Mouse (Mus musculus): ENCODE results near the gene Homer2. TPM values are rescaled to one million over a fixed set of nuclear protein-coding genes. Genes with fewer than 3 reads are reported as not detected.

Gene Homer2
- polyA plus RNA-seq, 1 experiment = 1.1 TPM

DNA sequence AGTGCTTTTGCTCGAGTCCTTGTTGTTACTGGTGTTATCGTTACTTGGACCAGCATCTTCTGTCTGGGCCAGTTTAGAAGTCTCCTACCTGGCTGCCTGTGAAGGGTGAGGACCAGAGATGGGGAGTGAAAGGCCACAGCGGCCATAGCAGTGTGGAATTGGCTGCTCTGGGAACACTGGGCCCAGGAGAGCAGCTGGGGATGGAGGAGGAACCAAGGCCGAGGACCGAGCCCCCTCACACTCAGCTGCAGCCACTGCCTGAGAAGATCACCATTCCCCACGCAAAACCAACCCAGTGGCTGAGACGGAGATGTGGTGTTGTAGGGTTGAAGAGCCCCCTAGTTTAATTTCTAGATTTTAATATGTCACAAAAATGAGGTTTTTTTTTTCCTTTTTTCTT is 142.6 kb downstream of the Homer2 start:
- Histone ChIP-seq H3K4me3 (ENCODE audit: insufficient read depth, low read depth, low read length) (no peak overlapping the region), H3K4me1 (ENCODE audit: control insufficient read depth, insufficient read depth, low read length) (no peaks in the 10 kb centered on the region), H3K27me3 (replicated peaks; ENCODE audit: control insufficient read depth, insufficient read depth, low read length) (no peaks in the 10 kb centered on the region), H3K36me3 (ENCODE audit: control insufficient read depth, insufficient read depth, low read length) (no peaks in the 10 kb centered on the region), H3K27ac (ENCODE audit: insufficient read depth, low read depth, low read length) (no peak overlapping the region)
- TF ChIP-seq POLR2A (IDR thresholded peaks at IDR 0.05; ENCODE audit: low read depth, low read length) = no peak
- no peak for TF ChIP-seq CTCF (conservative IDR thresholded peaks at IDR 0.05; ENCODE audit: insufficient read depth, insufficient read length, low read depth, low read length)
- no peak for DNase-seq
- WGBS = 79% methylated on average over 7 of the region's 7 CpGs

DNA sequence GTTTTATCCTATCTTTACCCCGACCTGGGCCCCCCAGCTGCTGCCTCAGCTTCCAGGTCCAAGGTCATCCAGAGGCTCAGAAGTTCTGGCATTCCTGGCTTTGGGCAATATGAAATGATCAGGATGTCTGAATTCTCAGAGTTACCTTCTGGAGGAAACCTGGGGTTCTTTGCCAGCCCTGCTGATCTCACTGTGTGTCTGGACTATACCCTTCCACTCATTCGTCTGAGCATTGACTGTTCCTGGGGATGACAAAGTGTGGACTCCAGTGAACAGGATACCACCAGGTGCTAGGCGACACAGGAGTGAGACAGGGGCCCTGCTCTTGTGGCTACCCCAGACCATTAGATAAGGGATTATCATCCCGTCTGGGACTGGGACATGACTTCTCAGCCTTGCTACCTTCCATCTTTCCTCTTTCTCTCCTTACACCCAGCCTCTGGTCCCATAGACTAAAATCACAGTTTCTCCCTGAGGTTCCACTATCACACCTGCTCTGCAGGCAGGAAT is 143.8 kb downstream of the Homer2 start:
- Histone ChIP-seq H3K4me1 (ENCODE audit: control insufficient read depth, insufficient read depth, low read length) (no peaks in the 10 kb centered on the region), H3K36me3 (ENCODE audit: control insufficient read depth, insufficient read depth, low read length) (no peaks in the 10 kb centered on the region), H3K27ac (ENCODE audit: insufficient read depth, low read depth, low read length) (no peak overlapping the region), H3K4me3 (ENCODE audit: insufficient read depth, low read depth, low read length) (no peak overlapping the region), H3K27me3 (replicated peaks; ENCODE audit: control insufficient read depth, insufficient read depth, low read length) (no peaks in the 10 kb centered on the region)
- TF ChIP-seq POLR2A (IDR thresholded peaks at IDR 0.05; ENCODE audit: low read depth, low read length) = no peak
- TF ChIP-seq CTCF (conservative IDR thresholded peaks at IDR 0.05; ENCODE audit: insufficient read depth, insufficient read length, low read depth, low read length) = no peak
- no peak for DNase-seq
- 86% methylated on average over 4 of the region's 4 CpGs for WGBS

DNA sequence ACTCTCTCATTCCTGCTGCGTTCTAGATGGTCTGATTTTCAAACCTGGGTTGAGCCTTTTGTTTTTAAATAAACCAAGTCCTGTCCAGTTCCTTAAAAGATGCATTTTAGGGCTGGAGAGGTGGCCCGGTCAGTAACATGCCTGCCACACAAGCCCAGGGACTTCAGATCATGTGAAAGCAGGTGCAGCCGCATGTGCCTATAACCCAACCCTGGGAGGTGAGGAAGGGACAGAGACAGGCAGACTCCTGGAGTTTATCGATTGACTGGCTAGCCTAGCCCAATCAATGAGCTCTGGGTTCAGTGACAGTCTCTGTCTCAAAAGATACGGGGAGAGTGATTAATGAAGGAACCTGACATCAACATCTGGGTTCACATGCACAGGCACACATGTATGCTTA is 146.1 kb downstream of the Homer2 start:
- Histone ChIP-seq H3K4me3 (ENCODE audit: insufficient read depth, low read depth, low read length) (no peak overlapping the region), H3K27ac (ENCODE audit: insufficient read depth, low read depth, low read length) (no peak overlapping the region), H3K4me1 (ENCODE audit: control insufficient read depth, insufficient read depth, low read length) (no peaks in the 10 kb centered on the region), H3K36me3 (ENCODE audit: control insufficient read depth, insufficient read depth, low read length) (no peaks in the 10 kb centered on the region), H3K27me3 (replicated peaks; ENCODE audit: control insufficient read depth, insufficient read depth, low read length) (no peaks in the 10 kb centered on the region)
- TF ChIP-seq CTCF (conservative IDR thresholded peaks at IDR 0.05; ENCODE audit: insufficient read depth, insufficient read length, low read depth, low read length) = no peak
- no peak for TF ChIP-seq POLR2A (IDR thresholded peaks at IDR 0.05; ENCODE audit: low read depth, low read length)
- 80% methylated on average over 5 of the region's 5 CpGs for WGBS
- DNase-seq = no peak

DNA sequence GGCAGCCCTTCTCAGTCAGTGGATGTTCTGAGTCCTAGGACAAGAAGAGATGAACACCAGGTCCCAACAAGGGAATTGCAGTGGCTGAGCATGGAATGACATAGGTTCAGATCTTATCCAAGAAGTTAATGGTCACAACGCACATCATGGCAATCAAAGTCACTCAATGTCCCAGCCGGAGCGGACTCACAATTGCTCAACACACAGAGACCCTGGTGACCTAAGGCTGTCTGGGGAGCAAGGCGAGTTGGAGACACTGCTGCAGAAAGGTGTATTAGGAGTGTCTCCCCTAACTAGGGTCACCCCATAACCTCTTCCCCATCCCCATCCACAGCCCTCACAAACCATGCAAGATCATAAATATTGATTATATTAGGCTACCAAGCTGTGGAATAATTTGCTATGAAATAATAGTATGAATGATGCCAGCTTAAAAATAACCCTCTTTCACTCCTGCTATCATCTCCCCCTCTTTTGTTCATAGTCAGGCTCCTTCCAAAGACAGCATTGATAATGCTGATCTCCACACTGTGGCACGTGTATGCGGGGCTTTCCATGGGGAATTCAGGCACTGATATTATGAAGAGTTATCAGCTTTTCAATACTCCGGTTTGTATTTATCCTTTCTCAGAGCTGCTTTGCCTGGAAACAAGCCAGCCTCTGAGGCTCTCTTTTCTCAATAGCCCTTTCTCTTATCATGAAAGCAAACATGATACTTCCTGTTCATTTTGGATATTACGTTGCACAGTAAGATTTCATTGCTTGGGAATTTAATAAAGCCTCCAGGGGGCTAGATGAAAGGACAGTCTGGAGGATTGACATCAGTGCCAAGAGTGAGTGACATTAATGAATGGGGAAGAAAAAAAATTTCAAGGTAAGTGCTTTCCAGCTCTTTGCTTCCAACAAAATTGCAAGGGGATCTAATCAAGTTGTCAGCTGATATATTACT is 147.0 kb downstream of the Homer2 start:
- no peaks in the 10 kb centered on the region for H3K4me1 ChIP-seq (ENCODE audit: control insufficient read depth, insufficient read depth, low read length)
- no peak overlapping the region for H3K4me3 ChIP-seq (ENCODE audit: insufficient read depth, low read depth, low read length)
- H3K27me3 ChIP-seq (replicated peaks; ENCODE audit: control insufficient read depth, insufficient read depth, low read length) = no peaks in the 10 kb centered on the region
- H3K36me3 ChIP-seq (ENCODE audit: control insufficient read depth, insufficient read depth, low read length) = no peaks in the 10 kb centered on the region
- no peak for DNase-seq
- no peak overlapping the region for H3K27ac ChIP-seq (ENCODE audit: insufficient read depth, low read depth, low read length)
- TF ChIP-seq CTCF (conservative IDR thresholded peaks at IDR 0.05; ENCODE audit: insufficient read depth, insufficient read length, low read depth, low read length) (no peak), POLR2A (IDR thresholded peaks at IDR 0.05; ENCODE audit: low read depth, low read length) (no peak)
- WGBS = 71% methylated on average over 8 of the region's 8 CpGs

DNA sequence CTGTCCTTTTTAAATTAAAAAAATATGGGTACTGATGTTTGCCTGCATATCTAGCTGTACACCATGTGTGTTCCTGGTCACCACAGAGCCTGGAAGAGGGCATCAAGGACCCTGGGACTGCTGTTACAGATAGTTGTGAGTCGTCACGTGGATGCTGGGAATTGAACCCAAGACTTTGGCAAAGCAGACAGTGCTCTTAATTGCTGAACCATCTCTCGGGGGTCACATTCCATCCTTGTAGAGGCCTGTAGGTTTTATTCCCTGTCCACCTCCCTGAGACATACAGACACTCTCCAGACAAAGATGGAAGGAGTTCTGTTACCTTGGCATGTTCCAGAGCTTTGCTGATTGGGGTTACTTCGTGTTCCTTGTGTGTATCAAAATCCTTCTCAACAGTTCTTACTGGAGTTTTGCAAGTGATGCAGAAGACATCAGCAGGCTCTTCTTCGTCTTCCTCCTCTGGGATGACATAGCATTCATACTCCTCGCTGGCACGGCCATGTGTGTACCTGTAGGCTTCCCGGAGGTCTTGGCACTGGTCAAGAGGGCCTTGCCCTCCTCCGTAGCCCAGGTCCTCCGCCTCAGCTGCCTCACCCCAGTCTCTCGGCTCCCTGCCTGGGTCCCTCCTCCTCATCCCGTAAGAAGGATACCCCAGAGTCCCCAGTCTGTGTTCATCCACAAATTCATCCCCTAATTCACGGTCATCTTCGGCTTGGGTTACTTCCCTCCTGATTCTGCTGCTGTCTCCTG is 147.9 kb downstream of the Homer2 start:
- Histone ChIP-seq H3K4me1 (ENCODE audit: control insufficient read depth, insufficient read depth, low read length) (no peaks in the 10 kb centered on the region), H3K4me3 (ENCODE audit: insufficient read depth, low read depth, low read length) (no peak overlapping the region), H3K27me3 (replicated peaks; ENCODE audit: control insufficient read depth, insufficient read depth, low read length) (no peaks in the 10 kb centered on the region), H3K27ac (ENCODE audit: insufficient read depth, low read depth, low read length) (no peak overlapping the region), H3K36me3 (ENCODE audit: control insufficient read depth, insufficient read depth, low read length) (no peaks in the 10 kb centered on the region)
- no peak for TF ChIP-seq CTCF (conservative IDR thresholded peaks at IDR 0.05; ENCODE audit: insufficient read depth, insufficient read length, low read depth, low read length)
- TF ChIP-seq POLR2A (IDR thresholded peaks at IDR 0.05; ENCODE audit: low read depth, low read length) = no peak
- 82% methylated on average over 14 of the region's 14 CpGs for WGBS
- DNase-seq = no peak

DNA sequence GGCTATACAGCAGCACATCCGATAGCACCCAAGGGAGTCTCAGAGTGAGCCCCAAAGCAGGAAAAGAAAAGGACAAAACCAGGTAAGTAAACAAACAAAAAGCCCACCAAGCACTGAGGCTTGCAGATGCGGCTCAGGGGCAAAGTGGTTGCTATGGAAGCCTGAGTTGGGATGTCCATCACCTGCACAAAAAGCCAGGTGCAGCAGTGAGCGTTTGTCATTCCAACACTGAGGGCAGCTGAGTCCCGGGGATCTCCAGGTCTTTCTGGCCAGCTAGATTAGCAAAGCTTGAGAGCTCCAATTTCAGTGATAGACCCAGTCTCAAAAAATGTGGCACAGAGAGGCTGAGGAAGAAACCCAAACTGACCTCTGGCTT is 149.4 kb downstream of the Homer2 start:
- Histone ChIP-seq H3K27ac (ENCODE audit: insufficient read depth, low read depth, low read length) (no peak overlapping the region), H3K4me1 (ENCODE audit: control insufficient read depth, insufficient read depth, low read length) (no peaks in the 10 kb centered on the region), H3K4me3 (ENCODE audit: insufficient read depth, low read depth, low read length) (no peak overlapping the region), H3K36me3 (ENCODE audit: control insufficient read depth, insufficient read depth, low read length) (no peaks in the 10 kb centered on the region), H3K27me3 (replicated peaks; ENCODE audit: control insufficient read depth, insufficient read depth, low read length) (no peaks in the 10 kb centered on the region)
- WGBS = 66% methylated on average over 4 of the region's 4 CpGs
- no peak for TF ChIP-seq POLR2A (IDR thresholded peaks at IDR 0.05; ENCODE audit: low read depth, low read length)
- no peak for TF ChIP-seq CTCF (conservative IDR thresholded peaks at IDR 0.05; ENCODE audit: insufficient read depth, insufficient read length, low read depth, low read length)
- DNase-seq = no peak

Measured in kidney, adult 2 months (tissue).